Mouse (Mus musculus) layer of hippocampus, postnatal 36 days (tissue): ENCODE data around the gene Noa1. TPM values are rescaled to one million over a fixed set of nuclear protein-coding genes. Genes with fewer than 3 reads are reported as not detected.
A peak's percentile ranks its signal among the peaks of the same experiment; 100 is the strongest.

ENCODE experiments used
- DNase-seq, 2 experiments: peaks; one replicate each; pipeline ENCODE4 v3.0.0; 2022
- microRNA-seq, 2 experiments: library from miRNA; unstranded; fragments of <30 nt; microRNA quantifications; one replicate each; pipeline ENCODE4 v1.2.0; 2021
- total RNA-seq, 2 experiments: library from RNA; stranded (reverse); gene quantifications; 2 replicates each; pipeline ENCODE4 v1.2.3; 2021

The Noa1 gene
- total RNA-seq, 2 experiments from 2014 or later: 23.2 to 26.5 TPM

- DNase-seq: no peak
Observed at GRCm38 (mm10) chr5:77252115-77252827, 57.6 kb downstream of the Noa1 start.

- DNase-seq: no peak
Observed at GRCm38 (mm10) chr5:77251656-77252055, 58.2 kb downstream of the Noa1 start.

- no peak for DNase-seq
Observed at GRCm38 (mm10) chr5:77250083-77250482, 59.8 kb downstream of the Noa1 start.

GRCm38 (mm10) chr5:77245787-77246671 lies 63.9 kb downstream of the Noa1 start:
- no peak for DNase-seq

- no peak for DNase-seq
Observed at GRCm38 (mm10) chr5:77245463-77245786, 64.5 kb downstream of the Noa1 start.

- DNase-seq: peak; percentile 9 to 19
Observed at GRCm38 (mm10) chr5:77244331-77244987, 65.4 kb downstream of the Noa1 start.

Small RNA genes lying within 50 kb of the gene (microRNA-seq; reads per million reads assigned to microRNA genes)
- 0 reads per million in 2 experiments for gene Mir5098

Other genes starting within 250 kb of the Noa1 start
- 10 to 100 TPM; 85.0 to 92.8 TPM for gene Hopx, start 195.0 kb downstream of the Noa1 start, total RNA-seq
- gene Spink2, start 98.6 kb downstream of the Noa1 start, total RNA-seq: not detected
- 1 to 10 TPM; 4.1 to 4.4 TPM for gene Rest, start 44.6 kb downstream of the Noa1 start, total RNA-seq
- 10 to 100 TPM; 48.8 to 50.4 TPM for gene Polr2b, start 63 bp upstream of the Noa1 start, total RNA-seq
- 10 to 100 TPM; 26.8 to 30.0 TPM for gene Igfbp7, start 98.0 kb upstream of the Noa1 start, total RNA-seq